Mouse (Mus musculus) stomach, embryonic 16.5 days (tissue): ENCODE data around the gene Rorc. TPM values are rescaled to one million over a fixed set of nuclear protein-coding genes. Genes with fewer than 3 reads are reported as not detected.

Experiments
- ATAC-seq: fragments of 200-750 bp; cut with Nextera tagmentation; 2 replicates; pipeline ENCODE4 v1.8.0; 2017; ENCODE audit warnings: moderate number of reproducible peaks, moderate TSS enrichment; ENCODE audit not compliant: insufficient read depth, low FRiP score
- H3K27ac ChIP-seq: fragments of 300-500 bp; sonication (generic); 2 replicates; pipeline ENCODE4 v1.5.1; 2014; ENCODE audit warnings: low read length
- H3K27me3 ChIP-seq: fragments of 300-500 bp; sonication (generic); 2 replicates; pipeline ENCODE4 v1.6.1; 2014; ENCODE audit warnings: low read length, control low read depth, mixed read lengths; ENCODE audit not compliant: control insufficient read depth, insufficient read depth
- H3K36me3 ChIP-seq: fragments of 300-500 bp; sonication (generic); 2 replicates; pipeline ENCODE4 v1.6.1; 2014; ENCODE audit warnings: low read length; ENCODE audit not compliant: control insufficient read depth, insufficient read depth
- H3K4me1 ChIP-seq: fragments of 300-500 bp; sonication (generic); 2 replicates; pipeline ENCODE4 v1.6.1; 2014; ENCODE audit warnings: low read length, control low read depth, mixed read lengths; ENCODE audit not compliant: control insufficient read depth, insufficient read depth
- H3K4me2 ChIP-seq: fragments of 300-500 bp; sonication (generic); 2 replicates; pipeline ENCODE4 v1.6.1; 2014; ENCODE audit warnings: low read depth, low read length, mixed read lengths
- H3K4me3 ChIP-seq: fragments of 300-500 bp; sonication (generic); replicated peaks from 2 replicates; pipeline ENCODE4 v1.5.1; 2014; ENCODE audit warnings: mild to moderate bottlenecking, low read length
- H3K9ac ChIP-seq: fragments of 300-500 bp; sonication (generic); 2 replicates; pipeline ENCODE4 v1.6.1; 2014; ENCODE audit warnings: low read length
- H3K9me3 ChIP-seq: fragments of 300-500 bp; sonication (generic); replicated peaks from 2 replicates; pipeline ENCODE4 v1.6.1; 2016; ENCODE audit warnings: low read length, control low read depth; ENCODE audit not compliant: control insufficient read depth
- WGBS: fragments of 180-500 bp; shearing (Covaris S2); extraction: QIAGEN DNeasy Blood & Tissue Kit; methylation state at CpG from one replicate; pipeline ENCODE4 v1.1.7; 2014; 5-methylcytosine and 5-hydroxymethylcytosine counted together
- polyA plus RNA-seq: library from polyadenylated mRNA; unstranded; fragments of >200 nt; fragmentation: Nextera tagmentation; extraction: Ambion mirVana; gene quantifications from 2 replicates; pipeline ENCODE4 v1.2.1, GENCODE M21; 2015

Rorc gene
- polyA plus RNA-seq, 1 experiment from 2014 or later = 7.4 TPM

- no peak overlapping the region for H3K27ac ChIP-seq
- H3K4me3 ChIP-seq = no peak overlapping the region
- H3K9ac ChIP-seq = no peak overlapping the region
- no peaks in the 10 kb centered on the region for H3K4me1 ChIP-seq
- WGBS = 64% methylated on average over 3 of the region's 3 CpGs
- H3K27me3 ChIP-seq = no peaks in the 10 kb centered on the region
- H3K36me3 ChIP-seq = no peaks in the 10 kb centered on the region
- ATAC-seq = no peak
- no peak overlapping the region for H3K4me2 ChIP-seq
- H3K9me3 ChIP-seq = no peaks in the 10 kb centered on the region
Observed at GRCm38 (mm10) chr3:94383476-94383875, 10.9 kb downstream of the Rorc start.

- no peaks in the 10 kb centered on the region for H3K9me3 ChIP-seq
Observed at GRCm38 (mm10) chr3:94386671-94387070, 14.1 kb downstream of the Rorc start.

GRCm38 (mm10) chr3:94387391-94387790, 14.8 kb downstream of the Rorc start:
- H3K27me3 ChIP-seq = no peaks in the 10 kb centered on the region
- no peak for ATAC-seq
- H3K4me3 ChIP-seq = no peak overlapping the region
- no peak overlapping the region for H3K4me2 ChIP-seq
- H3K27ac ChIP-seq = no peak overlapping the region
- H3K9me3 ChIP-seq = no peaks in the 10 kb centered on the region
- WGBS = 92% methylated on average over 10 of the region's 10 CpGs
- no peak overlapping the region for H3K9ac ChIP-seq
- no peaks in the 10 kb centered on the region for H3K36me3 ChIP-seq
- H3K4me1 ChIP-seq = no peaks in the 10 kb centered on the region

More at GRCm38 (mm10) chr3:94386671-94387070, 14.1 kb downstream of the Rorc start:
- H3K9ac ChIP-seq = no peak overlapping the region
- no peaks in the 10 kb centered on the region for H3K36me3 ChIP-seq
- WGBS = 55% methylated on average over 4 of the region's 4 CpGs
- H3K4me2 ChIP-seq = no peak overlapping the region
- no peak for ATAC-seq
- no peak overlapping the region for H3K4me3 ChIP-seq
- H3K27me3 ChIP-seq = no peaks in the 10 kb centered on the region
- no peaks in the 10 kb centered on the region for H3K4me1 ChIP-seq
- H3K27ac ChIP-seq = no peak overlapping the region

- no peaks in the 10 kb centered on the region for H3K27me3 ChIP-seq
- H3K27ac ChIP-seq = no peak overlapping the region
- no peak overlapping the region for H3K9ac ChIP-seq
- 73% methylated on average over 5 of the region's 5 CpGs for WGBS
- ATAC-seq = no peak
- H3K4me3 ChIP-seq = no peak overlapping the region
- H3K4me1 ChIP-seq = no peaks in the 10 kb centered on the region
- no peaks in the 10 kb centered on the region for H3K36me3 ChIP-seq
- no peaks in the 10 kb centered on the region for H3K9me3 ChIP-seq
- no peak overlapping the region for H3K4me2 ChIP-seq
Observed at GRCm38 (mm10) chr3:94388047-94388446, 15.5 kb downstream of the Rorc start.

GRCm38 (mm10) chr3:94389420-94389819, 16.8 kb downstream of the Rorc start:
- no peaks in the 10 kb centered on the region for H3K4me1 ChIP-seq
- no peak overlapping the region for H3K4me2 ChIP-seq
- no peak for ATAC-seq
- no peak overlapping the region for H3K27ac ChIP-seq
- 93% methylated on average over 16 of the region's 16 CpGs for WGBS
- no peaks in the 10 kb centered on the region for H3K27me3 ChIP-seq
- H3K4me3 ChIP-seq = no peak overlapping the region
- H3K9ac ChIP-seq = no peak overlapping the region
- no peaks in the 10 kb centered on the region for H3K9me3 ChIP-seq
- no peaks in the 10 kb centered on the region for H3K36me3 ChIP-seq

GRCm38 (mm10) chr3:94391001-94391400, 18.4 kb downstream of the Rorc start:
- H3K4me1 ChIP-seq = no peaks in the 10 kb centered on the region
- no peaks in the 10 kb centered on the region for H3K36me3 ChIP-seq
- H3K27me3 ChIP-seq = no peaks in the 10 kb centered on the region
- no peak for ATAC-seq
- H3K4me3 ChIP-seq = no peak overlapping the region
- no peak overlapping the region for H3K9ac ChIP-seq
- 87% methylated on average over 5 of the region's 5 CpGs for WGBS
- H3K27ac ChIP-seq = no peak overlapping the region
- no peaks in the 10 kb centered on the region for H3K9me3 ChIP-seq
- H3K4me2 ChIP-seq = no peak overlapping the region

- no peak overlapping the region for H3K4me3 ChIP-seq
- WGBS = 77% methylated on average over 2 of the region's 2 CpGs
- H3K27ac ChIP-seq = no peak overlapping the region
- H3K36me3 ChIP-seq = no peaks in the 10 kb centered on the region
- H3K4me1 ChIP-seq = no peaks in the 10 kb centered on the region
- H3K4me2 ChIP-seq = no peak overlapping the region
- no peaks in the 10 kb centered on the region for H3K27me3 ChIP-seq
- ATAC-seq = no peak
- H3K9ac ChIP-seq = no peak overlapping the region
- H3K9me3 ChIP-seq = no peaks in the 10 kb centered on the region
Observed at GRCm38 (mm10) chr3:94392128-94392527, 19.5 kb downstream of the Rorc start.

- Histone ChIP-seq H3K36me3 (no peaks in the 10 kb centered on the region), H3K4me3 (no peak overlapping the region), H3K9ac (no peak overlapping the region), H3K4me1 (no peaks in the 10 kb centered on the region), H3K9me3 (no peaks in the 10 kb centered on the region), H3K27me3 (no peaks in the 10 kb centered on the region), H3K4me2 (no peak overlapping the region), H3K27ac (no peak overlapping the region)
- WGBS = 57% methylated on average over 4 of the region's 4 CpGs
- ATAC-seq = no peak
Observed at GRCm38 (mm10) chr3:94393049-94393448, 20.5 kb downstream of the Rorc start.

GRCm38 (mm10) chr3:94396336-94396735, 23.7 kb downstream of the Rorc start:
- no peak overlapping the region for H3K4me2 ChIP-seq
- no peaks in the 10 kb centered on the region for H3K9me3 ChIP-seq
- no peak overlapping the region for H3K27ac ChIP-seq
- no peak for ATAC-seq
- WGBS = 79% methylated on average over 1 of the region's 1 CpGs
- H3K4me1 ChIP-seq = no peaks in the 10 kb centered on the region
- 0 out of 2 replicates have a peak, but pooled peaks cover 8% of the 10 kb centered on the region for H3K27me3 ChIP-seq
- no peaks in the 10 kb centered on the region for H3K36me3 ChIP-seq
- no peak overlapping the region for H3K9ac ChIP-seq
- H3K4me3 ChIP-seq = no peak overlapping the region

- WGBS = 72% methylated on average over 4 of the region's 4 CpGs
Observed at GRCm38 (mm10) chr3:94396851-94397250, 24.3 kb downstream of the Rorc start.

More at GRCm38 (mm10) chr3:94396851-94397250, 24.3 kb downstream of the Rorc start:
- no peak for ATAC-seq
- Histone ChIP-seq H3K27ac (no peak overlapping the region), H3K4me2 (no peak overlapping the region), H3K9me3 (no peaks in the 10 kb centered on the region), H3K9ac (no peak overlapping the region), H3K4me1 (no peaks in the 10 kb centered on the region), H3K36me3 (no peaks in the 10 kb centered on the region), H3K4me3 (no peak overlapping the region), H3K27me3 (0 out of 2 replicates have a peak, but pooled peaks cover 8% of the 10 kb centered on the region)
